Mouse (Mus musculus) limb, embryonic 11.5 days (tissue): ENCODE measurements at regions not wholly inside any gene's neighbourhood (a gene's known extent, or its start where the extent isn't known, plus 50 kb on each side); places are given as distances from the start of the nearest gene placed in this dataset.

Experiments used
- ATAC-seq: fragments of 200-750 bp; cut with Nextera tagmentation; 2 replicates; pipeline ENCODE4 v1.8.0; 2017; ENCODE audit warnings: low read depth; ENCODE audit not compliant: insufficient number of reproducible peaks, low FRiP score, low TSS enrichment
- DNase-seq: peaks from one replicate; pipeline ENCODE4 v3.0.0-alpha.2; 2015; ENCODE audit warnings: low spot score
- H3K27ac ChIP-seq: fragments of 300-500 bp; sonication (generic); replicated peaks from 2 replicates; pipeline ENCODE4 v1.5.1; 2014; ENCODE audit warnings: low read depth, mild to moderate bottlenecking, low read length
- H3K27me3 ChIP-seq: fragments of 300-500 bp; sonication (generic); 2 replicates; pipeline ENCODE4 v1.6.1; 2014; ENCODE audit warnings: mild to moderate bottlenecking, low read length, mixed read lengths; ENCODE audit not compliant: control insufficient read depth, insufficient read depth
- H3K36me3 ChIP-seq: fragments of 300-500 bp; sonication (generic); 2 replicates; pipeline ENCODE4 v1.6.1; 2014; ENCODE audit warnings: mild to moderate bottlenecking, low read length, moderate library complexity, mixed read lengths; ENCODE audit not compliant: control insufficient read depth, insufficient read depth
- H3K4me1 ChIP-seq: fragments of 300-500 bp; sonication (generic); 2 replicates; pipeline ENCODE4 v1.6.1; 2014; ENCODE audit warnings: low read length, mixed read lengths; ENCODE audit not compliant: control insufficient read depth, insufficient read depth
- H3K4me2 ChIP-seq: fragments of 300-500 bp; sonication (generic); 2 replicates; pipeline ENCODE4 v1.6.1; 2014; ENCODE audit warnings: low read depth, mild to moderate bottlenecking, moderate library complexity; ENCODE audit not compliant: severe bottlenecking
- H3K4me3 ChIP-seq: fragments of 300-500 bp; sonication (generic); 2 replicates; pipeline ENCODE4 v1.5.1; 2014; ENCODE audit warnings: low read depth, low read length
- H3K9ac ChIP-seq: fragments of 300-500 bp; sonication (generic); 2 replicates; pipeline ENCODE4 v1.6.1; 2014; ENCODE audit warnings: mild to moderate bottlenecking, low read length
- H3K9me3 ChIP-seq: fragments of 300-500 bp; sonication (generic); 2 replicates; pipeline ENCODE4 v1.6.1; 2016; ENCODE audit warnings: low read length; ENCODE audit not compliant: control insufficient read depth
- WGBS: fragments of 180-500 bp; shearing (Covaris S2); extraction: QIAGEN DNeasy Blood & Tissue Kit; methylation state at CpG from one replicate; pipeline ENCODE4 v1.1.7; 2014; 5-methylcytosine and 5-hydroxymethylcytosine counted together

DNA sequence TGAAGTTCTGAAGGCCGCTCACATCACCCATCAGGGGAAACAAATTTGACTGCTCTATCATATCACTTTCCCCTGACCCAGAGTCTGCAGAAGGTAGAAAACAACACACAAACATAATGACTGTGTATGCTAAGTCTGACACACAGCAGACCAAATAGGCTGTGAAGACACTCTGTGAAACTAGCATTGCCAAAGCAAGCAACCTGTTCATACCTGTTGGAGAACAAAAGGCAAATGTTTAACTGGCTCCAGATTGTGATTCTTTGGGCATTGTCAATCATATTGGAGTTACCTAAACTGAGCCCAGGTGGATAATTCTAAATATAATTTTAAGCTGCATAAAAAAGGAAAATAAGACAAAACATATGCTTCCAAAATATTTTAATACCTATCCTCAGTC, 407.4 kb upstream of the Pik3r1 start:
- Histone ChIP-seq H3K27me3 (no peaks in the 10 kb centered on the region), H3K9me3 (no peaks in the 10 kb centered on the region), H3K9ac (no peak overlapping the region), H3K4me3 (no peak overlapping the region), H3K4me1 (no peaks in the 10 kb centered on the region), H3K4me2 (no peak overlapping the region), H3K27ac (no peak overlapping the region), H3K36me3 (no peaks in the 10 kb centered on the region)
- 90% methylated on average over 1 of the region's 1 CpGs for WGBS
- ATAC-seq, result no peak
- DNase-seq, result no peak

- WGBS, result 78% methylated on average over 2 of the region's 2 CpGs
Observed at GRCm38 (mm10) chr13:102176456-102176855, 408.4 kb upstream of the Pik3r1 start.

GRCm38 (mm10) chr13:102194716-102195115, 426.7 kb upstream of the Pik3r1 start:
- H3K9ac ChIP-seq, result no peak overlapping the region
- H3K36me3 ChIP-seq, result no peaks in the 10 kb centered on the region
- no peaks in the 10 kb centered on the region for H3K9me3 ChIP-seq
- no peaks in the 10 kb centered on the region for H3K27me3 ChIP-seq
- DNase-seq (no peak), ATAC-seq (no peak)
- no peak overlapping the region for H3K27ac ChIP-seq
- no peak overlapping the region for H3K4me3 ChIP-seq
- no peaks in the 10 kb centered on the region for H3K4me1 ChIP-seq
- H3K4me2 ChIP-seq, result no peak overlapping the region

More at GRCm38 (mm10) chr13:102176456-102176855, 408.4 kb upstream of the Pik3r1 start:
- Histone ChIP-seq H3K27me3 (no peaks in the 10 kb centered on the region), H3K36me3 (no peaks in the 10 kb centered on the region), H3K9ac (no peak overlapping the region), H3K4me3 (no peak overlapping the region), H3K4me2 (no peak overlapping the region), H3K9me3 (no peaks in the 10 kb centered on the region), H3K4me1 (no peaks in the 10 kb centered on the region), H3K27ac (no peak overlapping the region)
- ATAC-seq, result no peak
- DNase-seq, result no peak

DNA sequence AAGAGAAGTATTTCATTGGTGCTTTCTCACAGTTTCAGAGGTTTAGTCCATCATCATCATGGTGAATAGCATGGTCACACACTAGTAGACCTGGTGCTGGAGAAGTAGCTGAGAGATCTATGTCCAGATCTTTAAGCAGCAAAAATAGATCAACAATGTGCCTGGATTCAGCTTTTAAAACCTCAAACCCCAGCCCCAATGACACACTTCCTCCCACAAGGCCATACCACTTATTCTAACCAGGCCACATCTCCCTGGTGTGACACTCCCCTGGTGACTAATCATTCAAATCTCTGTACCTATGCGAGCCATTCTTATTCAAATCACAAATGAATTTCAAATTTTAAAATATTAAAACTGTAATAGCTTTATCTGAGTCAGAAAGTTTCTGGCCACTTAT, 434.3 kb upstream of the Pik3r1 start:
- Histone ChIP-seq H3K4me1 (no peaks in the 10 kb centered on the region), H3K9ac (no peak overlapping the region), H3K4me3 (no peak overlapping the region), H3K27ac (no peak overlapping the region), H3K27me3 (no peaks in the 10 kb centered on the region), H3K4me2 (no peak overlapping the region), H3K9me3 (no peaks in the 10 kb centered on the region), H3K36me3 (no peaks in the 10 kb centered on the region)
- 94% methylated on average over 1 of the region's 1 CpGs for WGBS
- DNase-seq (no peak), ATAC-seq (no peak)

DNA sequence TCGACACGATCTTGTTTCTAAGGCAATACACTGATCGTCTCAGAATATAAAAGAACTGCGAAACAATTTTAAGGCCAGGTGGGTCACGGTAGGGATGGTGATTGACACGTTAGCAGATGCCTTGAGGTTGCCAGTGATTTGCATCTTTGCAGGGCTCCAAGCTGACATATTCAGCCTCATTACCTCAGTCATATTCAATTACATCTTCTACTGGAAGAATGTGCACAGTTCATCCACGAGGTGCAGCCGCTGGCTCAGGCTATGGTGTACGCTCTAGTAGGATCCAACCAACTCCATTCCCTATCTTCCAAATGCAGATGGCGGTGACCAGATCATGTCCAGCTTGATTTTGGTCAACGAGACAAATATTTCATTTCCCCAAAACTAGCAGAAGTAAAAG, 450.5 kb upstream of the Pik3r1 start:
- WGBS, result 91% methylated on average over 11 of the region's 11 CpGs
- no peak overlapping the region for H3K9ac ChIP-seq
- H3K4me3 ChIP-seq, result no peak overlapping the region
- H3K27me3 ChIP-seq, result no peaks in the 10 kb centered on the region
- no peaks in the 10 kb centered on the region for H3K9me3 ChIP-seq
- DNase-seq (no peak), ATAC-seq (no peak)
- no peaks in the 10 kb centered on the region for H3K36me3 ChIP-seq
- H3K27ac ChIP-seq, result no peak overlapping the region
- H3K4me1 ChIP-seq, result no peaks in the 10 kb centered on the region
- H3K4me2 ChIP-seq, result no peak overlapping the region

- H3K4me3 ChIP-seq, result no peak overlapping the region
- DNase-seq, result no peak
- 90% methylated on average over 7 of the region's 7 CpGs for WGBS
- no peaks in the 10 kb centered on the region for H3K27me3 ChIP-seq
- H3K4me1 ChIP-seq, result no peaks in the 10 kb centered on the region
- H3K9ac ChIP-seq, result no peak overlapping the region
- ATAC-seq, result no peak
- H3K36me3 ChIP-seq, result no peaks in the 10 kb centered on the region
- no peak overlapping the region for H3K27ac ChIP-seq
- H3K4me2 ChIP-seq, result no peak overlapping the region
- H3K9me3 ChIP-seq, result no peaks in the 10 kb centered on the region
Observed at GRCm38 (mm10) chr13:102231048-102231447, 462.3 kb upstream of the Cd180 start.

GRCm38 (mm10) chr13:102232291-102232936, 460.9 kb upstream of the Cd180 start:
- Histone ChIP-seq H3K27ac (no peak overlapping the region), H3K4me3 (no peak overlapping the region), H3K9ac (no peak overlapping the region), H3K4me2 (no peak overlapping the region), H3K9me3 (no peaks in the 10 kb centered on the region), H3K36me3 (no peaks in the 10 kb centered on the region), H3K4me1 (no peaks in the 10 kb centered on the region), H3K27me3 (no peaks in the 10 kb centered on the region)
- 92% methylated on average over 4 of the region's 4 CpGs for WGBS
- ATAC-seq (no peak), DNase-seq (no peak)

GRCm38 (mm10) chr13:102250884-102251283, 442.5 kb upstream of the Cd180 start:
- WGBS, result 88% methylated on average over 2 of the region's 2 CpGs
- Histone ChIP-seq H3K4me1 (no peaks in the 10 kb centered on the region), H3K27ac (no peak overlapping the region), H3K4me3 (no peak overlapping the region), H3K9me3 (no peaks in the 10 kb centered on the region), H3K36me3 (no peaks in the 10 kb centered on the region), H3K9ac (no peak overlapping the region), H3K4me2 (no peak overlapping the region), H3K27me3 (no peaks in the 10 kb centered on the region)
- ATAC-seq (no peak), DNase-seq (no peak)

- Histone ChIP-seq H3K9ac (no peak overlapping the region), H3K27me3 (no peaks in the 10 kb centered on the region), H3K9me3 (no peaks in the 10 kb centered on the region), H3K27ac (no peak overlapping the region), H3K4me1 (no peaks in the 10 kb centered on the region), H3K4me3 (no peak overlapping the region), H3K36me3 (no peaks in the 10 kb centered on the region), H3K4me2 (no peak overlapping the region)
- WGBS, result 88% methylated on average over 5 of the region's 5 CpGs
- no peak for ATAC-seq
- no peak for DNase-seq
Observed at GRCm38 (mm10) chr13:102251709-102252108, 441.6 kb upstream of the Cd180 start.
